Mouse (Mus musculus): Measurements from ENCODE around the gene Slc43a1. TPM values are rescaled to one million over a fixed set of nuclear protein-coding genes. Genes with fewer than 3 reads are reported as not detected.

Gene Slc43a1
- polyA plus RNA-seq, 1 experiment from 2014 or later: 26.3 TPM

- no peaks in the 10 kb centered on the region for H3K9me3 ChIP-seq
- no peaks in the 10 kb centered on the region for H3K36me3 ChIP-seq
- peak overlapping the region; percentile 97 for H3K4me2 ChIP-seq
- H3K27me3 ChIP-seq (replicated peaks): peaks cover 84% of the 10 kb centered on the region
- H3K4me1 ChIP-seq: peaks cover 12% of the 10 kb centered on the region
- H3K27ac ChIP-seq: no peak overlapping the region
- peak overlapping the region; percentile 49 for H3K4me3 ChIP-seq (replicated peaks)
- no peak; the same call in 1 of the 2 replicates for ATAC-seq (ENCODE audit: insufficient read depth, low FRiP score, low read depth)
- H3K9ac ChIP-seq: no peak overlapping the region
- 2% methylated on average over 78 of the region's 78 CpGs for WGBS
These were observed 33.6 kb downstream of the Slc43a1 start for GRCm38 (mm10) chr2:84872105-84872716.

GRCm38 (mm10) chr2:84875842-84876241 is 37.2 kb downstream of the Slc43a1 start:
- no peak overlapping the region for H3K27ac ChIP-seq
- WGBS: 37% methylated on average over 6 of the region's 6 CpGs
- H3K9me3 ChIP-seq: no peaks in the 10 kb centered on the region
- H3K4me1 ChIP-seq: peaks cover 12% of the 10 kb centered on the region
- no peak overlapping the region for H3K9ac ChIP-seq
- H3K4me3 ChIP-seq (replicated peaks): no peak overlapping the region
- H3K27me3 ChIP-seq (replicated peaks): peaks cover 51% of the 10 kb centered on the region
- no peak overlapping the region for H3K4me2 ChIP-seq
- ATAC-seq (ENCODE audit: insufficient read depth, low FRiP score, low read depth): no peak
- no peaks in the 10 kb centered on the region for H3K36me3 ChIP-seq

- H3K4me1 ChIP-seq: peaks cover 3% of the 10 kb centered on the region
- peaks cover 50% of the 10 kb centered on the region for H3K27me3 ChIP-seq (replicated peaks)
- no peaks in the 10 kb centered on the region for H3K36me3 ChIP-seq
- 75% methylated on average over 8 of the region's 8 CpGs for WGBS
- no peak overlapping the region for H3K4me3 ChIP-seq (replicated peaks)
- no peaks in the 10 kb centered on the region for H3K9me3 ChIP-seq
- no peak overlapping the region for H3K27ac ChIP-seq
- no peak overlapping the region for H3K4me2 ChIP-seq
- no peak for ATAC-seq (ENCODE audit: insufficient read depth, low FRiP score, low read depth)
- no peak overlapping the region for H3K9ac ChIP-seq
These were observed 41.9 kb downstream of the Slc43a1 start for GRCm38 (mm10) chr2:84880590-84880989.

DNA sequence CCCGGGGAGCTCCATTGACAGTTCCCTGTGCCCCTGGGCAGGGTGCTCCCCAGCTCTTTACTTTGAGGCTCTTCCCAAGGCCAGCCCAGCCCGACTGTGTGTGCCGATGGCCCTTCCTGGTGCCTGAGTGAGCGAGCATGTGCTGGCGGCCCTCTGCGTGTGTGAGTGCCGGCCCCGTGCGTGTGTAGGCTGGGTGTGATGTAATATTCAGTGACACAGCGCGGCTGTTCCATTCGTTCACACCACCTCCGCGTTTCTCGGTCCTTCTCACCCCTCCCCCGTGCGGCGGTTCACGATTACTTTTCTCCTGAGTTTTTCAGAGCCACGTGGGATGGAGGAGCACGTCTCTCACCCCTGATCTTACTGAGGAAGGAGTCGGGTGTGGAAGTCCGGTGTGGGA is 44.0 kb downstream of the Slc43a1 start:
- Histone ChIP-seq H3K27me3 (replicated peaks) (peaks cover 58% of the 10 kb centered on the region), H3K4me3 (replicated peaks) (peak overlapping the region; percentile 0; the same call in 1 of the 2 replicates), H3K27ac (no peak overlapping the region), H3K9me3 (no peaks in the 10 kb centered on the region), H3K4me1 (peaks cover 12% of the 10 kb centered on the region), H3K36me3 (no peaks in the 10 kb centered on the region), H3K9ac (no peak overlapping the region), H3K4me2 (peak overlapping the region; percentile 36)
- 5% methylated on average over 23 of the region's 23 CpGs for WGBS
- no peak; the same call in 1 of the 2 replicates for ATAC-seq (ENCODE audit: insufficient read depth, low FRiP score, low read depth)

DNA sequence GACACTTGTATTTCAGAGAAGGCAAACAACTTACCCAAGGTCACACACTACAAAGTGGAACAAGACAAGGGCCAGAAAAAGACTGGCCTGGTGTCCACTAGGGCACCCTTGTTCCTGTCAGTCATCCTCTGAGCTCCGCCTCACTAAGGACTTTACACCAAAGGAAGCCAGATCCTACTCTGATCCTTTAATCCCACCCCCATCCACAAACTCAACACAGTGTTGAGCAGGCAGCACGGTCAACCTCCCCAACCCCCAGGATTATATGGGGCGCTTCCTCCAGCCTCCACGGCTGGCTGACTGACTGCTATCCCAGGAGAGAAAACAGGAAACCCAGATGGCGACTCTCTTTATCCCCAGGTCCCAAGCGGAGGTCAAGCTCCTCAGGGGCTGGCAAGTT is 44.4 kb downstream of the Slc43a1 start:
- WGBS: 7% methylated on average over 6 of the region's 6 CpGs
- H3K4me3 ChIP-seq (replicated peaks): no peak overlapping the region; the same call in 1 of the 2 replicates
- ATAC-seq (ENCODE audit: insufficient read depth, low FRiP score, low read depth): peak; percentile 24; the same call in 1 of the 2 replicates

GRCm38 (mm10) chr2:84883530-84883929 is 44.9 kb downstream of the Slc43a1 start:
- Histone ChIP-seq H3K9ac (no peak overlapping the region), H3K36me3 (no peaks in the 10 kb centered on the region), H3K9me3 (no peaks in the 10 kb centered on the region), H3K4me3 (replicated peaks) (no peak overlapping the region), H3K27ac (no peak overlapping the region), H3K4me2 (peak overlapping the region; percentile 36; the same call in 1 of the 2 replicates), H3K4me1 (peaks cover 17% of the 10 kb centered on the region), H3K27me3 (replicated peaks) (peaks cover 65% of the 10 kb centered on the region)
- 14% methylated on average over 10 of the region's 11 CpGs for WGBS
- ATAC-seq (ENCODE audit: insufficient read depth, low FRiP score, low read depth): no peak

More for the DNA sequence above, 44.4 kb downstream of the Slc43a1 start:
- Histone ChIP-seq H3K9ac (no peak overlapping the region), H3K9me3 (no peaks in the 10 kb centered on the region), H3K4me2 (peak overlapping the region; percentile 36), H3K36me3 (no peaks in the 10 kb centered on the region), H3K4me1 (peaks cover 17% of the 10 kb centered on the region), H3K27me3 (replicated peaks) (peaks cover 63% of the 10 kb centered on the region), H3K27ac (no peak overlapping the region)

DNA sequence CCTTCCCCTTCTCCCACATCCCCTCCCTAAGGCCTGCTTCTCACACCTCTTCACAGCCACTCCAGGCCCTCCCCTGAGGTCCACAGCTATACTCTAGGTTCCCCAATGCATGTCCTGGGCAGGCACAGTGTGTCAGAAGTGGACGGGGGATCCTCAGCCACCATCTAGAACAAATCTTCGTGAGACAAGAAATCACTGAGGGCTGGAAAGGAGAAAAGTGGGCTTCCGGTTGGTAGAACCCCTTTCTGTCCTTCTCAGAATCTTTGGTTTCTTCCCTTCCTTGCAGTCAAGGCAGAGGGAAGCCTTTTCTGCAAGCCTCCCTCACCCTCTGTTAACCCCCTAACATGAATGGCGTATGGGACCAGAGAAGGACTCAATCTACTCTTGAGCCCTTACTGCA is 45.3 kb downstream of the Slc43a1 start:
- Histone ChIP-seq H3K9ac (no peak overlapping the region), H3K4me3 (replicated peaks) (no peak overlapping the region), H3K27ac (no peak overlapping the region), H3K36me3 (no peaks in the 10 kb centered on the region), H3K27me3 (replicated peaks) (peaks cover 69% of the 10 kb centered on the region), H3K4me1 (peaks cover 20% of the 10 kb centered on the region), H3K4me2 (no peak overlapping the region), H3K9me3 (no peaks in the 10 kb centered on the region)
- no peak for ATAC-seq (ENCODE audit: insufficient read depth, low FRiP score, low read depth)
- 72% methylated on average over 4 of the region's 4 CpGs for WGBS

DNA sequence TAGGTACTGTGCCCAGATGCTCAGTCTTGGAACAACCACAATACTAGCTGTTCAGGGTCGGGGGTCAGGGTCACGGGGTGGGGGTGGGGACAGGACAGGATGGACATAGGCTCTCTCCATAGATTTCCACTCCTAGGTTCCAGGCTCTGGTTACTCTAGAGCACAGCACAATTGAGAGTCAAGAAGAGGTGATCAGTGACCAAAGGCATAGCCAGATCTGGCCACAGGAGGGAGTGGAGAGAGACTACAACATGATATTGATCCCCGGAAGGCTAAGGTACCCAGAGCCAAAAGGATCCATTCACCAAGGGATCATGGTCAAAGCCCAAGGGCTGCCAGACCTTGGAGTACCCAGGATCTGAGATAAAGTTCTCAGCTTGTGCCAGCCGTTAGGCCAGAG is 46.0 kb downstream of the Slc43a1 start:
- H3K27me3 ChIP-seq (replicated peaks): peaks cover 75% of the 10 kb centered on the region

DNA sequence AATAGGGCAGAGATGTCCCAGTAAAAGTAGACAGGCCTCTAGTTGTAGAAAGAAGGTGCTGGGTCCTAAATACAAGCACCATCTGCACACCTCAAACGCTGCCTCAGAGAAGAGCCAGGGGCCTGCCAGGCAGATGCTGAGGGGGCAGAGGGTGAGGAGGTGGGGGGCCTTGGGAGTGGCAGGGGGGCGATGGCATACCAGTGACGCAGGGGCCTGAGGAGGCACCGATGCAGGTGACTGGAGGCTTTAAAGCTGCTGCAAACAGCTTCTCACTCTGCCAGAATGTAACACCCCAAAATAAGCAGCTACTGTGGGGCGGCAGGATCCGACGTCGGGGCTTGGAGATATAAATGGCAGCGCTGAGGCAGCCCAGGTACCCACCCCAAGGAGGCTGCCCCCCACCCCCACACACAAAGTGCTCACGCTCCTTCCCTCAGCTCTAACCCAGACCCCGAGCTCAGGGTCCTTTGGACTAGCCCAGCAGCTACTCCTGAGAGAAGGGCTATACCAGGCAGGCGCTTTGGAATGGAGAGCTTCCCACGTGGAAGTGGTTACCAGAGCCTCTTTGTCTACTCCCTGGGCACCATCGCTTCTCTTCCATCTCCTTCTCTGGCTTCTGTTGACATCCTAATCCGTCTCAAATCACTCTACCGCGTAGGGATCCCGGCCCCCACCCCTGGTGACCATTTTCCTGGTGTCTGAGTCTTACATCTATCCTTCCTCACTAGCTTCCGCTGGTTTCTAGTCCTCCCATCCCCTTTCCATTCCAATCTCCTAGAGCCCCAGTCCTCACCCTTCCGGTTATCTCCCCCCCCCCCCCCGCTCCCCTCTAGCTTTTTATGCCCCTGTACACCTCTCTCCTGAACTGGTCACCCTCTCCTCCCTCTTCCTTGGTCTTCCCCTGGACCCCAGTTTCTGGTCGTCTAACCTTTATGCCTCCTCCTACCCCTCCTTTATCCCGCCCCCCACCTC is 46.7 kb downstream of the Slc43a1 start:
- Histone ChIP-seq H3K9ac (no peak overlapping the region), H3K4me3 (replicated peaks) (peak overlapping the region; percentile 49; the same call in 1 of the 2 replicates), H3K4me1 (peaks cover 28% of the 10 kb centered on the region), H3K4me2 (no peak overlapping the region), H3K27ac (no peak overlapping the region), H3K36me3 (no peaks in the 10 kb centered on the region), H3K9me3 (no peaks in the 10 kb centered on the region), H3K27me3 (replicated peaks) (peaks cover 76% of the 10 kb centered on the region)
- WGBS: 16% methylated on average over 21 of the region's 23 CpGs
- ATAC-seq (ENCODE audit: insufficient read depth, low FRiP score, low read depth): no peak

More for the DNA sequence above, 46.0 kb downstream of the Slc43a1 start:
- Histone ChIP-seq H3K27ac (no peak overlapping the region), H3K9ac (no peak overlapping the region), H3K4me1 (peaks cover 26% of the 10 kb centered on the region), H3K9me3 (no peaks in the 10 kb centered on the region), H3K4me3 (replicated peaks) (no peak overlapping the region), H3K36me3 (no peaks in the 10 kb centered on the region), H3K4me2 (no peak overlapping the region)
- ATAC-seq (ENCODE audit: insufficient read depth, low FRiP score, low read depth): no peak
- 48% methylated on average over 4 of the region's 4 CpGs for WGBS

- Histone ChIP-seq H3K4me1 (peaks cover 28% of the 10 kb centered on the region), H3K4me2 (peak within 1 kb of the TSS; percentile 84), H3K36me3 (no peaks in the 10 kb centered on the region), H3K9ac (no peak within 1 kb of the TSS), H3K9me3 (no peaks in the 10 kb centered on the region), H3K27me3 (replicated peaks) (peaks cover 73% of the 10 kb centered on the region), H3K4me3 (replicated peaks) (peak within 1 kb of the TSS; percentile 49), H3K27ac (no peak within 1 kb of the TSS)
- under 1% methylated on average over 34 of the region's 35 CpGs for WGBS
- no peak for ATAC-seq (ENCODE audit: insufficient read depth, low FRiP score, low read depth)
These were observed 47.6 kb downstream of the Slc43a1 start, which contains the start of gene Rtn4rl2 for GRCm38 (mm10) chr2:84886234-84886731. Gene Rtn4rl2, minus strand, starts transcription at chr2:84886710.

DNA sequence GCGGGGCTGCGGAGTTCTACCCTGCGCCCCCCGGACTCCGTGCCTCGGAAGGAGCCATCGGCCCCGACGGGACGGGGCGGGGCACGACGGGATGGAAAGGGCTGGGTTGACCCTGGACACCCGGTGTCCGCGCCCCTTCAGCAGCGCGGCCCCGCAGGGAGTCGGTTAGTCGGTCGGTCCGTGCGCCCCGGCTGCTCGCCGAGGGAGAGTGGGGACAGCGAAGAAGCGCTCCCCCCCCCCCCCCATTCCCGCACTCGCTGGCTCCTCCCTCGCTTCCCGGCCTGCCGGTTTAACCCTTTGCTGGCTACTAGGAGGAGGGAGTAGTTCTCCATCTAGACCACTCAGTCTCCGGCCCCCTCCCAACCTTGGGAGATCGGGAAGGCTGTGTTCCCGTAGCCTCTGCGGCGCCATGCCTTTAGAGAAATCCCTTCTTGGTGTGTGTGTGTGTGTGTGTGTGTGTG is 48.2 kb downstream of the Slc43a1 start:
- no peak overlapping the region for H3K9ac ChIP-seq
- no peak for ATAC-seq (ENCODE audit: insufficient read depth, low FRiP score, low read depth)
- H3K4me1 ChIP-seq: peaks cover 28% of the 10 kb centered on the region
- H3K9me3 ChIP-seq: no peaks in the 10 kb centered on the region
- 0% methylated on average over 36 of the region's 39 CpGs for WGBS
- H3K4me3 ChIP-seq (replicated peaks): peak overlapping the region; percentile 49
- H3K4me2 ChIP-seq: peak overlapping the region; percentile 84
- H3K27me3 ChIP-seq (replicated peaks): peaks cover 68% of the 10 kb centered on the region
- no peaks in the 10 kb centered on the region for H3K36me3 ChIP-seq
- no peak overlapping the region for H3K27ac ChIP-seq
